Mouse (Mus musculus) adrenal gland, postnatal 10 days (tissue): ENCODE results near the gene Med13l. TPM values are rescaled to one million over a fixed set of nuclear protein-coding genes. Genes with fewer than 3 reads are reported as not detected.
"Not testable (repeated sequence)": the region's sequence is repeated elsewhere in the genome, so short reads cannot be mapped to it uniquely, and the experiment has no call there.

ENCODE experiments used
- DNase-seq: peaks from one replicate; pipeline ENCODE4 v3.0.0; 2021; ENCODE audit warnings: mixed read lengths
- total RNA-seq, 2 experiments: library from RNA; stranded (reverse); gene quantifications; 2 replicates each; pipeline ENCODE4 v1.2.3; 2021

Med13l gene
- total RNA-seq, 2 experiments from 2014 or later, result 39.0 to 43.6 TPM

GRCm38 (mm10) chr5:118632346-118632745 is 71.9 kb downstream of the Med13l start:
- no peak for DNase-seq

- no peak for DNase-seq
Observed at GRCm38 (mm10) chr5:118633106-118633505, 72.6 kb downstream of the Med13l start.

- peak; percentile 52 for DNase-seq
Observed at GRCm38 (mm10) chr5:118635476-118636187, 75.2 kb downstream of the Med13l start.

DNA sequence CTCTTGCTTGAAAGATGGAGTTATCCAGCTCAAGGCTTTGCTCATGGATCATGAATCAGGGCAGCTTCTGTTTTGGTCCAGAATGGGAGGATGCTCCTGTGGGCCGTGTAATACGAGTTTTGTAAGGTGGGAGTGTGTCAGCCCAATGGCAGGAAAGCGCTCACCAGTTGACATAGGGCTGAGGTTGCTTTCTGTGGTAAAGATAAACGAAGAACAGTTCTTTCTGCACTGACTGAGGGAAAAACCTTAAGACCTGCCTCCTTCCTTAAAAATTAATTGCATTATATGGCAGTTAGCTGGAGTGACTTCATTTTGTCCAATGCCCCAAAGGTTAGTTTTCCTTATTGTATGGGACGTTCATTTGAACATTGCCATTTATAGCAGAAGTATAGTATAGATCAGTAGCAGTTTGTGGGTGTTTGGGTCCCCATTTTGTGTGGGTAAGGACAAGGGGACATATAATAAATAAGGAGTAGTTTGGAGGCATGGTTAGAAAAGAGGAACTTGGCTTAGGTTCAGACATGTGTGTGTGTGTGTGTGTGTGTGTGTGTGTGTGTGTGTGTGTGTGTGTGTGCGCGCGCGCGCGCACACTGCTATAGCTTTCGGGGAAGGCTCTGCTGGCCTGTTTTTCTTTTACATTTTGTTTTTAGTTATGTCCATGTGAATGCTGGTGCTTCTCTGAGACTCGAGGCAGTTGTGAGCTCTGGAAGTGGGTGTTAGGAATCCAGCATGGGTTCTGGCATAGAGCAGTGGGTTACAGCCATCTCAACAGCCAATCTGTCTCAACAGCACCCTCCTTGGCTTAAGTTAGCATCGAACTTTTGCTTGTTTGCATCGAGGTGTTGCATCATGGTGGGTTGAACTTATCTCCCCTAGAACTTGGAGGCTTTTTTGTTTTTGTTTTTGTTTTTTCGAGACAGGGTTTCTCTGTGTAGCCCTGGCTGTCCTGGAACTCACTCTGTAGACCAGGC is 76.2 kb downstream of the Med13l start:
- no peak for DNase-seq

- DNase-seq, result no peak
Observed at GRCm38 (mm10) chr5:118637931-118638330, 77.5 kb downstream of the Med13l start.

GRCm38 (mm10) chr5:118638534-118639109 is 78.1 kb downstream of the Med13l start:
- DNase-seq, result no peak

- DNase-seq, result no peak
Observed at GRCm38 (mm10) chr5:118639117-118639707, 78.7 kb downstream of the Med13l start.

- no peak for DNase-seq
Observed at GRCm38 (mm10) chr5:118644041-118644440, 83.6 kb downstream of the Med13l start.

GRCm38 (mm10) chr5:118644511-118644910 is 84.0 kb downstream of the Med13l start:
- DNase-seq, result no peak

- no peak for DNase-seq
Observed at GRCm38 (mm10) chr5:118645196-118645805, 84.8 kb downstream of the Med13l start.

DNA sequence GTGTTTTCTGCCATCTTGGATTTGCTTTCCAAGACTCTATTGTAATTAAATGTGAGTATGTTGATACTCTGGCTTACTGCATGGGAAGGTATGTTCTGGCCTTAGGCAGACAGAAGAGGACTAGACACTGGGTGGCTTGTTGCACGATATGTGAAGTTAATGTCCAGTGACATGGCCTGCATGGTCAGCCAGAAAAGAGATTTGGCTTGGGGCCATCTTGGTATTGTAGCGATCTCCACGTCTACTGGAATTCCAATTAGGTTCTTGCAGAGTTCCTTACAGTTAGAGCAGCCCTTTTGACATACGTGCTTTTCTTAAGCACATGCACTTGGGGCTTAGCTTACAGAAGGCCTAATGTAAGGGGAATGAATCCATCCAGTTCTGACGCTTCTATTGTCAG is 86.4 kb downstream of the Med13l start:
- DNase-seq, result no peak

DNA sequence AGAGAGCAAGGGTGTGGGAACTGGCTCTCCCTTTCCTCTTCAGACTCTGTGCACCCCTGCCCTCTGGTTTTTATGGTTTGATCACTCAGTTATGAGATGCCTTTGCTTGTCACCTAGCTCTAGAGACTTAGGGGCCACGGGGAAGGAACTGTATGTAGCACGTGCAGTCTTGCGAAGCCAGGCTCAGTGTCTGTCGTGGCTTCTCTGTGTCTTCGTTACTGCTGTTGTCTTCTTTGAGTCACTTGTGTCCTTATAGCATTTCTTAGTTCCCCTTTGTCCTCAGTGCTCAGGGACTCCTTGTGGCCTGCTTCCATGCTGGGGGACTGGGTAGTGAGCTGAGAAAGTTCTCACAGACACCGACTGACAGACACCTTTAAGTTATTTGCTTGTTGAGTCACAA is 86.9 kb downstream of the Med13l start:
- no peak for DNase-seq

- DNase-seq, result no peak
Observed at GRCm38 (mm10) chr5:118649215-118650006, 88.9 kb downstream of the Med13l start.

GRCm38 (mm10) chr5:118650007-118650548 is 89.6 kb downstream of the Med13l start:
- DNase-seq, result no peak

- DNase-seq, result peak; percentile 30
Observed at GRCm38 (mm10) chr5:118650746-118651145, 90.3 kb downstream of the Med13l start.

DNA sequence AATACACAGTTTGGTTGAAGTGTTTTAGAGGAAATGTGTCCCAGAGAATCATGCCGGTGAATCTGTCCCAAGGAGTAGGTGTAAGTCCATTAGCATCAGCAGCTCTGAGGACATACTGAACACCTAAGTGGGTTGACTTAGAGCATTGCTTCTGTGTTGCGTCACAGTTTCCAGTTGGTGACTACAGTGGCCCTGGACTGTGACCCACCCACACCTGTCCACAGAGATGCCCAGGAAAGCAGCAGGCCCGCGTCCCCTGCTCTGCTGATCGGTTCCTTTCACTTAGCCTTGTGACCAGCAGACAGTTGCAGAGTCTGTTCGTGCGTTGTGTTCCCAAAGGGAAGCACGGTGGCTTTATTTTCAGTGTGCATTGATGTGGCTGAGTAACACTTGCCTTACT is 92.1 kb downstream of the Med13l start:
- no peak for DNase-seq

DNA sequence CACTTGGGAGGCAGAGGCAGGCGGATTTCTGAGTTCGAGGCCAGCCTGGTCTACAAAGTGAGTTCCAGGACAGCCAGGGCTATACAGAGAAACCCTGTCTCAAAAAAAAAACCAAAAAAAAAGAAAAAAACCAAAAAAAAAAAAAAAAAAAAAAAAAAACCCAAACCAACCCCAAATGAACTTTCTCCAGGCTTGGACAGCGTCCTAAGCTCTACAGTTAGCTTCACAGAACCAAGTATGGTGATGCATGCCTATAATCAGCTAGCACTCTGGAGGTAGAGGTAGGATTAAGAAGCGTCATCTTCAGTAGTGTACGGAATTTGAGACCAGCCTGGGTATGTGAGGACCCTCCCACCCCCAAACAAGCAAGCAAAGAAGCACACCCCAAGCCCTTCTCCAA is 92.6 kb downstream of the Med13l start:
- DNase-seq, result not testable (repeated sequence)

- DNase-seq, result no peak
Observed at GRCm38 (mm10) chr5:118654599-118654998, 94.1 kb downstream of the Med13l start.

GRCm38 (mm10) chr5:118655025-118655424 is 94.5 kb downstream of the Med13l start:
- DNase-seq, result peak; percentile 31

DNA sequence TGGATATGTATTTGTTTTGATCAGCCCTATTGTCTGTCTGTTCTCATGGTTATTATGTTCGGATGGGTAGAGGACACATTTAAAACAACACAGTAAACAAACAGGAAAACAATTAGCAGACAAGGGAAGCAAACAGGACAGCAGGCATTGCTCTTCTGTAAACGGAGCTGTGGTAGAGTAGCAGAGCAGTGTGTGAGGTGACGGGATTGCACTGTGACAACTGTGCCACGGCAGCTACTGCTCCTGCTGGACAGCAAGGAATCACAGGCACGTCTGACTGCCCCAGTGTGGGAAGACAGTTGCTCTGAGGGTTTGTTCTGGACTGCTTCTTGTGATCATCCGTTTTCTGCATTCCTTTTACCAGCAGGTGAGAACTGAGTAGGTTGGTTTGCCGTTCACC is 94.9 kb downstream of the Med13l start:
- DNase-seq, result no peak

DNA sequence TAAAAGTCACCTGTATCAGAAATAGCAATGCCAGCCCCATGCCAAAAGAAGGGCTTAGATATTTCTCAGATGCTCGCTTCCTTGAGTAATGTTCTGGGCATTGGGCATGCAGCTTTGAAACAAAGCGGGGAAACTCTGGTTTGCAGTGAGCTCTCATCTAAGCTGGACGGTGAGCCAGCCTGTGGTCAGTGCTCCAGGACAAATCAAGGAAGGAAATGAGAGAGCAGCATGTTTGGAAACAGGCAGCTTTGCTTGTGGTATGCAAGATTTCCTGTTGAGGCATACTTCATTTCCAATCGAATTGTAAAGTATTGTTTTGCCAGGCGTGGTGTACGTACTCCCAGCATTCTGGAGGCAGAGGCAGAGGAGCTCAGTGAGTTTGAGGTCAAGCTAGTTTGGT is 95.5 kb downstream of the Med13l start:
- DNase-seq, result no peak
